Mouse (Mus musculus): ENCODE measurements around the gene Pole3. TPM values are rescaled to one million over a fixed set of nuclear protein-coding genes. Genes with fewer than 3 reads are reported as not detected.

Gene Pole3
- total and polyA plus RNA-seq, 2 experiments = 9.3 to 11.7 TPM

DNA sequence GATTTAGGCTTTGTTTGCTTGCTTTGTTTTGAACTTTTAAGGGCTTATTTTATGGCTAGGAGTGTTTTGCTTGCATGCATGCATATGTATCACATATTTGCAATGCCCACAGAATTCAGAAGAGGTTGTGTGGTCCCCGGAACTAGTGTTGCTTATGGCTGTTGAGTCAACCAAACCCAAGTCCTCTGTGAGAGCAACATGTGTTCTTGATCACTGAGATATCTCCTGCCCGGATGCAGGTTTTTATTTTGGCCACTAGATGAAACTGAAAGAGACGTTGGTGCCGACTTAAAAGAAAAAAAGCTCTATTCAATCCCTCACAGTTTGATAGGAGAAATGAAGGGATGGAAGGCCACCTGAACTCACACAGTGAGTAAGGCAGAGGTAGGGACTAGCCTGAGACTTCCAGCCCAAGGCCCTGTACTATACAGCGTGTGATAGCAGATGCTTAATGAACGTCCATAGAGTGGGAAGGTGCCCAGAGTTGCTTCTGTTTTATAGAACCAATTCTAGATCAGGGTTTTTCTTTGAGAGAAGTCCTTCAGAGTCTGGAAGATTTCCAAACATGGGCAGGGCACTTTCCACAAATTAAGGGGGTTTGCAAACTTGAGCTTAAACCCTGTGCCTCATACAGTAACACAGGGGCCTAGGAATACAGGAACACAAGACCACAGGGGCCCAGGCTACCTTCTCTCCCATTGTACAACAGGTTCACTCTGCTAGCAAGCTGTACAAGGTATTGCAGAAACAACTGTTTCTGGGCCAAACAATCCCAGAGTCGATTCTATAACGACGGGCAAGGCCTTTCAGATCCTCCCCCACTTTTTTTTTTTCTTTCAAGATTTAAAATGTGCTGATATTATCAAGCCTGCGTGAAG, 7.1 kb downstream of the Pole3 start:
- Histone ChIP-seq H3K4me1 (ENCODE audit: control insufficient read depth, insufficient read depth, low read length) (peaks cover 26% of the 10 kb centered on the region), H3K36me3 (ENCODE audit: control insufficient read depth, insufficient read depth, low read length) (peaks cover 12% of the 10 kb centered on the region), H3K27ac (replicated peaks; ENCODE audit: insufficient read depth, low read depth, low read length) (peak overlapping the region; percentile 87), H3K79me2 (ENCODE audit: control insufficient read depth, insufficient read depth, low read length) (peaks cover 10% of the 10 kb centered on the region; the same call in 1 of the 2 replicates), H3K4me3 (ENCODE audit: insufficient read depth, low read depth, low read length) (peak overlapping the region; percentile 42), H3K27me3 (ENCODE audit: control insufficient read depth, insufficient read depth, low read length) (no peaks in the 10 kb centered on the region), H3K9ac (ENCODE audit: low read depth, low read length) (peak overlapping the region; percentile 73)
- peak; percentile 79 for DNase-seq (ENCODE audit: extremely low read depth, low read depth, low spot score)
- 22% methylated on average over 10 of the region's 10 CpGs for WGBS
- TF ChIP-seq CTCF (IDR thresholded peaks at IDR 0.05; ENCODE audit: low read depth, low read length) = no peak
- TF ChIP-seq POLR2A (IDR thresholded peaks at IDR 0.05; ENCODE audit: extremely low read depth, insufficient read depth, low read length) = no peak

DNA sequence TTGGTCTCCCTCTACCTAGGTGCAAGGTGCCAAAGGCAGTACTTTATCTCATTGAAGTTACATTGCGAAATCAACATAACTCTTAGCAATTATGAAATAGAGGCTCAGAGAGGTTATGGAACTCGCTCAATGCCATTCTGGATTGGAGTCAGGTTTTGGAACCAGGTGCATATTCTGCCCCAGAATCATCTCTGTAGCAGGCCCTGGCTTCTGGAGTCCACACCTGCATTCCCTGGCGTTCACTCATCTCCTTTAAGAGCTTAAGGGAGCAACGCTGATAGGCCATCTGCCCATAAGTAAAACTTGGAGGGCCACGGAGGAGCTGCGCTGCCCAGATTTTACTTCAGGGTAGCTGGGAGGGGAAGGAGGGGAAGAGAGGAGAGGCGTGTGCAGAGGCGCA, 7.8 kb downstream of the Pole3 start:
- Histone ChIP-seq H3K4me3 (ENCODE audit: insufficient read depth, low read depth, low read length) (no peak overlapping the region; the same call in 1 of the 2 replicates), H3K27ac (replicated peaks; ENCODE audit: insufficient read depth, low read depth, low read length) (peak overlapping the region; percentile 87)

DNA sequence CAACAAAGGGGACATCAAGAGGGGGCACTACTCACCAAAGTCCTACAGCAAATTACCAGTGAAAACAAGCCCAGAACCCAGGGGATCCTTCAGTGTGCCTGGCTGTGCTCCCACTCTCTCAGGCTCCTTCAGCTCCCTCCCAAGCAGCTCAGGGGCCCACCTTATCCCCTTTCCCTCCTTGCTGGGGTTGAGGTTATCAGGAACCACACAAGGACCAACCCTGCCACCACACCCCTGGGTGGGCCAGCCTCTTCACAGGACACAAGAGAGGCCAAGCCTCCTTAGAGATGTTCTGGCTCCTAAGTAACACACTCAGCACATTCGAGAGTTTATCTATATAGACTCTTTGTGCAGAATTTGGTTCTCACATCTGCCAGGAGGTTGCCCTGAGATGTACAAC, 8.3 kb downstream of the Pole3 start:
- peak overlapping the region; percentile 68 for H3K9ac ChIP-seq (ENCODE audit: low read depth, low read length)
- peaks cover 10% of the 10 kb centered on the region; the same call in 1 of the 2 replicates for H3K79me2 ChIP-seq (ENCODE audit: control insufficient read depth, insufficient read depth, low read length)
- H3K27ac ChIP-seq (replicated peaks; ENCODE audit: insufficient read depth, low read depth, low read length) = peak overlapping the region; percentile 89
- DNase-seq (ENCODE audit: extremely low read depth, low read depth, low spot score) = no peak
- 0% methylated on average over 1 of the region's 1 CpGs for WGBS
- no peaks in the 10 kb centered on the region for H3K27me3 ChIP-seq (ENCODE audit: control insufficient read depth, insufficient read depth, low read length)
- H3K4me1 ChIP-seq (ENCODE audit: control insufficient read depth, insufficient read depth, low read length) = peaks cover 27% of the 10 kb centered on the region
- peaks cover 23% of the 10 kb centered on the region for H3K36me3 ChIP-seq (ENCODE audit: control insufficient read depth, insufficient read depth, low read length)
- peak overlapping the region; percentile 7; the same call in 1 of the 2 replicates for H3K4me3 ChIP-seq (ENCODE audit: insufficient read depth, low read depth, low read length)
- no peak for TF ChIP-seq POLR2A (IDR thresholded peaks at IDR 0.05; ENCODE audit: extremely low read depth, insufficient read depth, low read length)
- no peak for TF ChIP-seq CTCF (IDR thresholded peaks at IDR 0.05; ENCODE audit: low read depth, low read length)

More for the DNA sequence above, 7.8 kb downstream of the Pole3 start:
- TF ChIP-seq POLR2A (IDR thresholded peaks at IDR 0.05; ENCODE audit: extremely low read depth, insufficient read depth, low read length) = no peak
- TF ChIP-seq CTCF (IDR thresholded peaks at IDR 0.05; ENCODE audit: low read depth, low read length) = no peak
- peaks cover 18% of the 10 kb centered on the region for H3K36me3 ChIP-seq (ENCODE audit: control insufficient read depth, insufficient read depth, low read length)
- H3K4me1 ChIP-seq (ENCODE audit: control insufficient read depth, insufficient read depth, low read length) = peaks cover 26% of the 10 kb centered on the region
- H3K27me3 ChIP-seq (ENCODE audit: control insufficient read depth, insufficient read depth, low read length) = no peaks in the 10 kb centered on the region
- 23% methylated on average over 8 of the region's 8 CpGs for WGBS
- peak; percentile 100 for DNase-seq (ENCODE audit: extremely low read depth, low read depth, low spot score)
- H3K9ac ChIP-seq (ENCODE audit: low read depth, low read length) = peak overlapping the region; percentile 52
- H3K79me2 ChIP-seq (ENCODE audit: control insufficient read depth, insufficient read depth, low read length) = peaks cover 10% of the 10 kb centered on the region; the same call in 1 of the 2 replicates

DNA sequence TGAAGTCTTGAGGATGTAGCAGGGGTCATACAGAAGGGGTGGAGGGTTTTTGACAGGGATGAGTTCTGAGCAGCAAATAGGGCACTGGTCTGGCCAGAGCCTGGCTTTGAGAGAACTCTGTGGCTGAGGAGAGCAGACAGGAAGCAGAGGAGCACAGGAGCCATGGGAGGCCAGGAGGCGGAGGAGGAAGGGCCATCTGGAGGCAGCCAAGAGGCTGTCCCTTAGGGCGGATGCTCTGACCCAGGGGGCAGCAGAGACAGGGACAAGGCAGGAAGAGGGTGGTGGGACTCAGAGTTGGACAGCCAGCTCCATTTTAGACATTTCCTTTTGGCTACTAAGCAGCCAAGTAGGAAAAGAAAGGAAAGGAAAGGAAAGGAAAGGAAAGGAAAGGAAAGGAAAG, 8.8 kb downstream of the Pole3 start:
- WGBS = 14% methylated on average over 2 of the region's 2 CpGs
- no peak for TF ChIP-seq POLR2A (IDR thresholded peaks at IDR 0.05; ENCODE audit: extremely low read depth, insufficient read depth, low read length)
- TF ChIP-seq CTCF (IDR thresholded peaks at IDR 0.05; ENCODE audit: low read depth, low read length) = 0 out of 2 replicates have a peak, but pooled peaks have one; percentile 17
- Histone ChIP-seq H3K9ac (ENCODE audit: low read depth, low read length) (peak overlapping the region; percentile 0; the same call in 1 of the 2 replicates), H3K4me3 (ENCODE audit: insufficient read depth, low read depth, low read length) (no peak overlapping the region), H3K27ac (replicated peaks; ENCODE audit: insufficient read depth, low read depth, low read length) (peak overlapping the region; percentile 89), H3K79me2 (ENCODE audit: control insufficient read depth, insufficient read depth, low read length) (peaks cover 10% of the 10 kb centered on the region; the same call in 1 of the 2 replicates), H3K36me3 (ENCODE audit: control insufficient read depth, insufficient read depth, low read length) (peaks cover 25% of the 10 kb centered on the region), H3K4me1 (ENCODE audit: control insufficient read depth, insufficient read depth, low read length) (peaks cover 27% of the 10 kb centered on the region), H3K27me3 (ENCODE audit: control insufficient read depth, insufficient read depth, low read length) (no peaks in the 10 kb centered on the region)
- DNase-seq (ENCODE audit: extremely low read depth, low read depth, low spot score) = peak; percentile 62

DNA sequence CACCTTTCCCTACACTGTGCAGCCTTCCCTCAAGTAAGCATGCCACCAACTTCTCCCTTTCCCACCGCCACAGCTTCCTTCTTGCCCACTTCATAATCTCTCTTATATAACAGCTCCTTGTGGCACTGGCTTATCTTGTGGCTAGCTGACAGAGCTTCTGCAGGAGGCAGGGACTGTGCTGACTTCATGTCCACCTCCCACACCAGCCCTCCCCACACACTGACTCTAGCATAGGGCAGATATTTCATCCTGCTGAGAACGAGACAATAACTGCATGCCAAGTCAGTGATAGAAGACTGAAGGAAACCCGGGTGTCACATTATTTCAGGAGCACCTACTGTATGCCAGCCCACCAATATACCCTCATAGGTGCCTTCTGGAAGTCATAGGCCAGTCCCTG, 9.4 kb downstream of the Pole3 start:
- no peak overlapping the region for H3K9ac ChIP-seq (ENCODE audit: low read depth, low read length)
- TF ChIP-seq POLR2A (IDR thresholded peaks at IDR 0.05; ENCODE audit: extremely low read depth, insufficient read depth, low read length) (no peak), CTCF (IDR thresholded peaks at IDR 0.05; ENCODE audit: low read depth, low read length) (no peak)
- 47% methylated on average over 3 of the region's 3 CpGs for WGBS
- no peak overlapping the region for H3K4me3 ChIP-seq (ENCODE audit: insufficient read depth, low read depth, low read length)
- H3K27me3 ChIP-seq (ENCODE audit: control insufficient read depth, insufficient read depth, low read length) = no peaks in the 10 kb centered on the region
- H3K79me2 ChIP-seq (ENCODE audit: control insufficient read depth, insufficient read depth, low read length) = peaks cover 10% of the 10 kb centered on the region; the same call in 1 of the 2 replicates
- H3K4me1 ChIP-seq (ENCODE audit: control insufficient read depth, insufficient read depth, low read length) = peaks cover 27% of the 10 kb centered on the region
- H3K36me3 ChIP-seq (ENCODE audit: control insufficient read depth, insufficient read depth, low read length) = peaks cover 30% of the 10 kb centered on the region
- H3K27ac ChIP-seq (replicated peaks; ENCODE audit: insufficient read depth, low read depth, low read length) = peak overlapping the region; percentile 89
- no peak for DNase-seq (ENCODE audit: extremely low read depth, low read depth, low spot score)
